Mouse (Mus musculus) kidney, embryonic 15.5 days (tissue): Measurements from ENCODE around the gene Parvb. TPM values are rescaled to one million over a fixed set of nuclear protein-coding genes. Genes with fewer than 3 reads are reported as not detected.

Experiments
- ATAC-seq: fragments of 200-750 bp; cut with Nextera tagmentation; replicated peaks from 2 replicates; pipeline ENCODE4 v1.8.0; 2017; ENCODE audit warnings: moderate TSS enrichment; ENCODE audit not compliant: low FRiP score
- H3K27ac ChIP-seq: fragments of 300-500 bp; sonication (generic); 2 replicates; pipeline ENCODE4 v1.5.1; 2015; ENCODE audit warnings: mild to moderate bottlenecking, inconsistent platforms
- H3K27me3 ChIP-seq: fragments of 300-500 bp; sonication (generic); 2 replicates; pipeline ENCODE4 v1.6.1; 2015; ENCODE audit warnings: inconsistent platforms
- H3K36me3 ChIP-seq: fragments of 300-500 bp; sonication (generic); 2 replicates; pipeline ENCODE4 v1.6.1; 2015; ENCODE audit warnings: inconsistent platforms
- H3K4me1 ChIP-seq: fragments of 300-500 bp; sonication (generic); 2 replicates; pipeline ENCODE4 v1.6.1; 2015; ENCODE audit warnings: inconsistent platforms
- H3K4me2 ChIP-seq: fragments of 300-500 bp; sonication (generic); 2 replicates; pipeline ENCODE4 v1.6.1; 2015; ENCODE audit warnings: moderate library complexity, mild to moderate bottlenecking, inconsistent platforms
- H3K4me3 ChIP-seq: fragments of 300-500 bp; sonication (generic); replicated peaks from 2 replicates; pipeline ENCODE4 v1.5.1; 2015; ENCODE audit warnings: mild to moderate bottlenecking, inconsistent platforms
- H3K9ac ChIP-seq: fragments of 300-500 bp; sonication (generic); 2 replicates; pipeline ENCODE4 v1.6.1; 2015; ENCODE audit warnings: mild to moderate bottlenecking, inconsistent platforms
- H3K9me3 ChIP-seq: fragments of 300-500 bp; sonication (generic); replicated peaks from 2 replicates; pipeline ENCODE4 v1.6.1; 2016; ENCODE audit warnings: inconsistent platforms
- WGBS: fragments of 180-500 bp; shearing (Covaris S2); methylation state at CpG from one replicate; pipeline ENCODE4 v1.1.7; 2015; ENCODE audit warnings: mixed read lengths; 5-methylcytosine and 5-hydroxymethylcytosine counted together
- polyA plus RNA-seq: library from polyadenylated mRNA; unstranded; fragments of >200 nt; fragmentation: Nextera tagmentation; extraction: Ambion mirVana; gene quantifications from 2 replicates; pipeline ENCODE4 v1.2.1, GENCODE M21; 2015

The Parvb gene
- polyA plus RNA-seq, 1 experiment from 2014 or later: 4.7 TPM

DNA sequence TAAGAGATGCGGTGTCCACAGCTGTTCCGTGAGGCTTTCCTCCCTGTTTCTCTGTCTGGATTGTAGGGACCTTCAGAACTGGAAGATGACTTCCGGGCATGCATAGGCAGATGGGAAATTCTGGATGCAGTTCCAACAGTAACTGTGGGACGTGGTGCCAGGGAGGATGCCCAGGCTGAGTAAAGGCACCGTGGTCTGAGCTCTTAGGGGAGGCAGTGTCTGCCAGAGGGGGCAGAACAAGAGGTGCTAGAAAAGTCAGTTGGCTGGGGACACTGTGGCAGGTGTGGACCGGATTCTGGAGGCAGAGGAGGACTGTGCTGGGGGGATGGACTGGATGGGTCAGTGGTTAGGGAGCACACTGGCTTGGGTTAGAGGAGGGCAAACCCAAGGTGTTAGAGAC lies 30.8 kb downstream of the Parvb start:
- Histone ChIP-seq H3K4me1 (no peaks in the 10 kb centered on the region; the same call in 1 of the 2 replicates), H3K9ac (no peak overlapping the region), H3K27ac (no peak overlapping the region), H3K4me3 (no peak overlapping the region), H3K36me3 (no peaks in the 10 kb centered on the region), H3K9me3 (no peaks in the 10 kb centered on the region), H3K4me2 (no peak overlapping the region), H3K27me3 (peaks cover 18% of the 10 kb centered on the region)
- ATAC-seq: no peak
- 87% methylated on average over 6 of the region's 6 CpGs for WGBS

DNA sequence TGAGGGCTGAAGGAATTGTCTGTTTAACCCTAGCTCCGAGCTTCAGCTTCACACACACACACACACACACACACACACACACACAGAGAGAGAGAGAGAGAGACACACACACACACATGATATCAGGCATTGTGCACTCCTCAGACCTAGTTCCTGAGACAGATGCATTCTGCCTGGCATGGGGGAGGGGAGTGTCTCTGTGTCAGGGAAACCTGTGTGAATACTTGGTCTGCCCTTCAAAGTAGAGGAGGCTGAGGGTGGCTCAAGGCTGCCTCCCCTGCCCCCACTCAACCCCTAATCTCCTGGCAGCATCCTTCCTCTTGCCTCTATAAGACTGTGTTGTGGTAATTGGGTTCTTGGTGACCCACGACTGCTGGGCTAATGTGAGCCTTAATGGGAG lies 31.7 kb downstream of the Parvb start:
- Histone ChIP-seq H3K4me3 (no peak overlapping the region), H3K27ac (no peak overlapping the region), H3K4me2 (no peak overlapping the region), H3K9ac (no peak overlapping the region), H3K27me3 (peaks cover 13% of the 10 kb centered on the region), H3K9me3 (no peaks in the 10 kb centered on the region), H3K4me1 (no peaks in the 10 kb centered on the region; the same call in 1 of the 2 replicates), H3K36me3 (no peaks in the 10 kb centered on the region)
- WGBS: 49% methylated on average over 2 of the region's 2 CpGs
- no peak for ATAC-seq

DNA sequence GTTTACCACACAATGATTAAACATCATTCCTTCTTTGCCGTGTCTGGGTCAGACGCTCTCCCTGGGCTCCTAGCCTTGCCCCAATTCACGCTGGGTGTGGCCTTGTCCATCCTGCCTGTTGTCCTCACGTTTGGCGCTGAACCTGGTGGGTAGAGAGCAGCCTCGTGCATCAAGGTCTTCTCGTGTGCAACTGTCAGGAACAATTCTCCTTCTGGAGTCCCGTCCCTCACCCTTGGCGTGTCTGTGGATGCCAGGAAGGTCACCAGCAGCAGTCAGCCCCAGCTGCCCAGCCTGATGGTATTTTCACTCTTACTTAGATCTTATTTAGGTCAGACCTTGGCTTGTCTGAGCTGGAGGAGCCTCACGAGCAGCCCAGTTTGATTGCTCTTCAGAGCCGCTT lies 33.3 kb downstream of the Parvb start:
- Histone ChIP-seq H3K4me3 (no peak overlapping the region), H3K27ac (no peak overlapping the region), H3K9ac (no peak overlapping the region), H3K9me3 (no peaks in the 10 kb centered on the region), H3K4me2 (no peak overlapping the region), H3K36me3 (no peaks in the 10 kb centered on the region), H3K4me1 (peaks cover 2% of the 10 kb centered on the region; the same call in 1 of the 2 replicates), H3K27me3 (peaks cover 9% of the 10 kb centered on the region; the same call in 1 of the 2 replicates)
- WGBS: 69% methylated on average over 11 of the region's 11 CpGs
- no peak for ATAC-seq

DNA sequence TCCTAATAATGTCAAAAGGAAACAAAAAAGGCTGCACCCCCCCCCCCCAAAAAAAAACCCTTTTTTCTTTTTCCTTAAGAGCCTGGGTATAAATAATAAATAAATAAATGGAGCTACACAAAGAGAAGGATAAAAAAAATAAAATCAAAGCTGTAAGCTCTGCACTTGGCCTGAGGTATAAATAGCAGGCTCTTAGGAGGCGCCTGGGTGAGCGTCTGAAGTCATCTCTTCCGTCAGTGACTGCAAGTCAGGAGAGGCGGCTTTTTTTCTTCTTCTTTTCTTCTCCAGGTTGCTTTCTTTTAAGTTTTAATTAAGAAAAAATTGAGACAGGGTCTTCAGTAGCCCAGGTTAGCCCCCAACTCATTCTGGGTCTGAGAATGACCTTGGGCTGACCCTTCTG lies 34.4 kb downstream of the Parvb start:
- WGBS: 84% methylated on average over 4 of the region's 4 CpGs
- Histone ChIP-seq H3K9me3 (no peaks in the 10 kb centered on the region), H3K4me3 (no peak overlapping the region)

DNA sequence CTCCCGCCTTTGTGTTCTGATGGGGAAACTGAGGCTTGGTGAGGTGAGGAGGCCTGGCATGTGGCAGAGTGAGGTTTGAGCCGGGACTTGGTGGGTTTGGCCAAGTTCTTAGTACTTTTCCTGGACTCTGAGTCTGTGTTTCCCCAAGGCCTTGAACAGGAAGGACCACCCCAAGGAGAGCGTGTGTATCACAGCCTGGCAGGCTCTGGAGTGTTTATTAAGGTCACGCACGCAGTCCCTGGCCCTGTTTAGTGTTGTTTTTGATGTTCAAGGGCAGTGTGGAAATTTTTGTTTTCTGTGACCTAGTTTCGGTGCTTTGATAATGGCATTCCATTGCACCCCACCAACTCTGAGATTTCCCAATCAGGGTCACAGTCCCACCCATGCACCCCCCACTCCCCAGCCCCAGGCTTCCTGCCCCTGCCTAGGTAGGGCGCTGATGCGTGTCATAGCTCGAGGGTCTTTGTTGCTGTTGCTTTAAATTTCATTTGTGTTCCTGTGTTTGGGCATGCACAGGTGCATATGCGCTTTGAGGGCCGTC lies 35.9 kb downstream of the Parvb start:
- Histone ChIP-seq H3K9me3 (no peaks in the 10 kb centered on the region), H3K27me3 (peaks cover 4% of the 10 kb centered on the region; the same call in 1 of the 2 replicates), H3K36me3 (no peaks in the 10 kb centered on the region), H3K4me3 (no peak overlapping the region), H3K4me2 (no peak overlapping the region), H3K9ac (no peak overlapping the region), H3K4me1 (peaks cover 5% of the 10 kb centered on the region; the same call in 1 of the 2 replicates), H3K27ac (no peak overlapping the region)
- WGBS: 86% methylated on average over 11 of the region's 11 CpGs
- no peak for ATAC-seq

More for the DNA sequence above, 34.4 kb downstream of the Parvb start:
- Histone ChIP-seq H3K27me3 (peaks cover 8% of the 10 kb centered on the region; the same call in 1 of the 2 replicates), H3K36me3 (no peaks in the 10 kb centered on the region), H3K4me2 (no peak overlapping the region), H3K4me1 (peaks cover 5% of the 10 kb centered on the region; the same call in 1 of the 2 replicates), H3K27ac (no peak overlapping the region), H3K9ac (no peak overlapping the region)
- no peak for ATAC-seq

DNA sequence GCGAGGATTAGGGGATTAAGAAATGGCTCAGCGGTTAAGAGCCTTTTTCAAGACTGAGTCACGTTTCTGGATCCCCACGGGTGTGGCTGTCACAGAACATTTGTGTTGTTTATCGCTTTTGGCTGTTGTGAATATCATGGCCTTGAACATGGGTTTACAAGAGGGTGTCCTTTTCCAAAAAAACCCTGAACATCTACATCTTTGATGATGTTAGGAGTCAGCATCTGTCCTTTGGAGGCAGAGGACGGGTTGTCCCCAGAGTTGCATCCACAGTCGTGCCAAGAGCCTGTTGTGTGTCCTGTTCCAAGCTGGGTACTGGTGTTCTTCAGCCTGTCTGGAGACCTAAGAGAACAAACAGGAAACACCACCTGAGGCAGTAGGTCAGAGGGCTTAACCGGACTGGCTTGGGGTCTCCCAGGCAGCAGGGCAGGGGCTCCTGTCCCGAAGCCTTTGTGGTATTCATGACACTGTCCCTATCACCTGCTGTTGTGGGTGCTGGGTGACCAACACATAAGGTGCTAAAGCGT lies 37.3 kb downstream of the Parvb start:
- Histone ChIP-seq H3K9ac (no peak overlapping the region), H3K4me2 (no peak overlapping the region), H3K9me3 (no peaks in the 10 kb centered on the region), H3K27ac (no peak overlapping the region), H3K27me3 (peaks cover 4% of the 10 kb centered on the region; the same call in 1 of the 2 replicates), H3K4me1 (peaks cover 5% of the 10 kb centered on the region; the same call in 1 of the 2 replicates), H3K4me3 (no peak overlapping the region), H3K36me3 (no peaks in the 10 kb centered on the region)
- ATAC-seq: no peak
- WGBS: 87% methylated on average over 10 of the region's 10 CpGs

DNA sequence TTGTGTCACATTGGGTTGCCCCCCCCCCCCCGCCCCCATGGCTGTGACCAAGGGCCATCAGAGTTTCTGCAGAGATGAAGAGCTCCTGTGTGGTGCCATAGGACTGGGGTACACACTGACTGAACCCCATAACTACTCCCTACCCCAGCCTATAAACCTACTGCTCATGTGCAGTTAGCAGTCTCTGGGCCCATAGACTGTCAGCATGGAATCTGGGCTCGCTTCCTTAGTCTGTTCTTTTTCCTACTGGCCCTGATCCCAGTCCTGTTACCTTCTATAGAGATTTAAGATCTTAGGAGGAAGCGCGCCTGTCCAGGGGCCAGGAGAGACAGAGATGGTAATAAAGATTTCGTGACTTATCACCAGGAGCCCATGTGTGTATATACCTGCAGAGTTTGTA lies 38.2 kb downstream of the Parvb start:
- peaks cover 4% of the 10 kb centered on the region; the same call in 1 of the 2 replicates for H3K27me3 ChIP-seq
- no peaks in the 10 kb centered on the region for H3K36me3 ChIP-seq
- no peak overlapping the region for H3K27ac ChIP-seq
- no peaks in the 10 kb centered on the region for H3K9me3 ChIP-seq
- WGBS: 67% methylated on average over 5 of the region's 5 CpGs
- no peak overlapping the region for H3K9ac ChIP-seq
- H3K4me2 ChIP-seq: no peak overlapping the region
- no peak overlapping the region for H3K4me3 ChIP-seq
- peaks cover 5% of the 10 kb centered on the region; the same call in 1 of the 2 replicates for H3K4me1 ChIP-seq
- ATAC-seq: no peak

DNA sequence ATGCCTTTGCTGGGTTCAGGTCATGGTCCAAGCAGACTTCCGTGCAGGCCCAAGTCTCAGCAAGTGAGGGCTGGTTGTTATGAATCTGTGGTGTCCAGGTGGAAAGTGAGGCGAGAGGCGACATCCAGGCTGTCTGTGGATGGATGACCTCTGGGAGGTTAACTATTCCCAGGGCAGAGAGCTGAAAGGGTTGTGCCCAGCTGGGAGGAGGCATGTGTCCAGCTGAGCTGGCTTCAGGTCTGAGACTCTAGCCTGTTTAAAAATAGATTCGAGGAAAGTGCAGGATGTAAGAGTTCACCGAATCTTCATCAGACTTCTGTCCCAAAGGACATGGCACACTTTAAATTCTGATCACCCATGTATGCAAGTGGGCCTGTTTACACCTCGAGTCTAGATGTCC lies 38.6 kb downstream of the Parvb start:
- no peak for ATAC-seq
- Histone ChIP-seq H3K27ac (no peak overlapping the region), H3K4me1 (peaks cover 5% of the 10 kb centered on the region; the same call in 1 of the 2 replicates), H3K36me3 (no peaks in the 10 kb centered on the region), H3K9ac (no peak overlapping the region), H3K9me3 (no peaks in the 10 kb centered on the region), H3K4me3 (no peak overlapping the region), H3K27me3 (peaks cover 4% of the 10 kb centered on the region; the same call in 1 of the 2 replicates), H3K4me2 (no peak overlapping the region)
- 61% methylated on average over 6 of the region's 6 CpGs for WGBS

DNA sequence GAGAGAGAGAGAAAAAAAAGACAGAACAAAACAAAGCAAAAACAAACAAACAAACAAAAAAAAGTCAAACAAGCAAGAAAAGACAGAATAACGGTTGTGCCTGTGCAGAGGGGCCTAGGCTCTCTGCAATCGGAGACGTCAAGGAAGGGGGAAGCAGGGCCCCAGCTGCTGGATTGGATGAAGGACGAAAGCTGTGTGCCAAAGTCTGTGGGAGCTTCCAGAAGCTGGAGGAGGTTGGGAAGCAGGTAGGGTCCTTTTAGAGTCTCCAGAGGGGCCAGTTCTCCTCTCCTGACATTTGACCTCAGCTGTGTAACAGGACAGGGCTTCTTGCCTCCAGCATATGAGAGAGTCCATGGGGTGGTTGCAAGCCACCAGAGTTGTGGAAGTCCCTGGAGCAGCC lies 44.2 kb downstream of the Parvb start:
- Histone ChIP-seq H3K9me3 (no peaks in the 10 kb centered on the region), H3K27ac (no peak overlapping the region), H3K9ac (no peak overlapping the region), H3K4me1 (peaks cover 16% of the 10 kb centered on the region; the same call in 1 of the 2 replicates), H3K4me2 (no peak overlapping the region), H3K27me3 (no peaks in the 10 kb centered on the region), H3K36me3 (no peaks in the 10 kb centered on the region), H3K4me3 (no peak overlapping the region)
- WGBS: 57% methylated on average over 4 of the region's 4 CpGs
- ATAC-seq: no peak

DNA sequence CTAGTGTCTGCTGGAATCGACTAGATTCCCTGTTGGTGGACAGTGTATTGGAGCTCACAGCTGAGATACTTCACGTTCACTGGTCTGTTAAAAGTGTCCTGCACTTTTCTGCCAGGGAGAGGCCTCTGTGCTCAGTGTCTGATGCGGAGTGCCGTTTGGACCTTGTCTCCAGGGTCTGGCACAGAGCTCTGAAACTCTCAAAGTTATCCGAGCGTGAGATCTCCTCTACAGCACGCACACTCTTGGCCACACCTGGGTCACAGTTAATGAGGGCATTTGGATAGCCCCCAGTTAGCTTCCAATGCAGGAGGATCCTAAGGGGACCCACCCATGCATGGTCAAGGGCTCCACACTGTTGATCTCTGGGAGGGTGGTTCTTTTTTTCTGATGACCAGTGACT lies 46.2 kb downstream of the Parvb start:
- H3K4me2 ChIP-seq: no peak overlapping the region
- H3K36me3 ChIP-seq: no peaks in the 10 kb centered on the region
- ATAC-seq: peak; percentile 73
- peaks cover 16% of the 10 kb centered on the region; the same call in 1 of the 2 replicates for H3K4me1 ChIP-seq
- 49% methylated on average over 7 of the region's 7 CpGs for WGBS
- H3K27me3 ChIP-seq: no peaks in the 10 kb centered on the region
- no peak overlapping the region for H3K9ac ChIP-seq
- no peaks in the 10 kb centered on the region for H3K9me3 ChIP-seq
- no peak overlapping the region for H3K4me3 ChIP-seq
- H3K27ac ChIP-seq: peak overlapping the region; percentile 18; the same call in 1 of the 2 replicates

DNA sequence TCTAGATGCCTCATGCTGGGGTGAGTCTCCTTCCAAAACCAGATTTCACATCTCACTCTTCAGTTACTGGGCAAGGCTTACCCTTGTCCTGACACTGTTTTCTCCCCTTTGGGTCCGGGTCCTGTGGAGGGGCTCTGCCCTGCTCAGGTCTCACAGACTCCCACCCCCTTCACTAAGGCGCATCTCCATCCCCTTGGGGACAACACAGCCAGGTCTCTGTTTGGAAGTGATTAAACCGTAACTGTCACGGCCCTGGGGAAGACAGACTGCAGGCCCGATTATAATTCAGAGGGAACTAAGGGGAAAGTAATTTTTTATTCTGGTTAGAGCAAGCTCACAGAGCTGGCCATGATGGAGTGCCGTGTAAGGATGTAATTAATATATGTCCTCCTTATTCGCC lies 46.8 kb downstream of the Parvb start:
- Histone ChIP-seq H3K36me3 (no peaks in the 10 kb centered on the region), H3K27me3 (no peaks in the 10 kb centered on the region), H3K4me2 (no peak overlapping the region), H3K9me3 (no peaks in the 10 kb centered on the region), H3K27ac (peak overlapping the region; percentile 18; the same call in 1 of the 2 replicates), H3K4me1 (peaks cover 16% of the 10 kb centered on the region; the same call in 1 of the 2 replicates), H3K9ac (no peak overlapping the region), H3K4me3 (no peak overlapping the region)
- ATAC-seq: no peak
- WGBS: 57% methylated on average over 7 of the region's 7 CpGs

DNA sequence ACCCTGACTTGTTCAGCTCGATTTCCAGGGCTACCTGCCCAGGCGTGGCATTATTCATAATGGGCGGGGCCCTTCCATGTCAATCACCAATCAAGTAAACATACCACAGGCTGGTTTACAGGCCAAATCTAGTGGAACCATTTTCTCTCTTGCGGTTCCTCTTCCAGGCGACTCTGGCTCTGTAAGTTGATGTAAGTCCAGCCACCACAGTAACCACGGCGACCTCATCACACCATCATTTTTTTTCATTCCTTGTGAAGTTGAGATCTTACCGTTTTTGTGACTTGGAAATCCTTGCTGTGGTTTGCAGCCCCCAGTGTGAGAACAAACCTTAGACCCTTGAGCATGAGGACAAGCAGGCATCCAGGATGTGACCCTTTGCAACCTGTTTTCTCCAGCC lies 48.5 kb downstream of the Parvb start:
- H3K4me1 ChIP-seq: peaks cover 16% of the 10 kb centered on the region; the same call in 1 of the 2 replicates
- no peaks in the 10 kb centered on the region for H3K27me3 ChIP-seq
- H3K9ac ChIP-seq: no peak overlapping the region
- H3K27ac ChIP-seq: no peak overlapping the region
- no peaks in the 10 kb centered on the region for H3K36me3 ChIP-seq
- no peak overlapping the region for H3K4me3 ChIP-seq
- no peaks in the 10 kb centered on the region for H3K9me3 ChIP-seq
- no peak for ATAC-seq
- whole genome bisulfite sequencing: 81% methylated on average over 8 of the region's 8 CpGs
- no peak overlapping the region for H3K4me2 ChIP-seq
